Mouse (Mus musculus) testis, adult 2 months (tissue): ENCODE data around the gene Gmpr.

Experiments used
- CTCF ChIP-seq: fragments of 200-500 bp; IDR thresholded peaks from 2 replicates; pipeline ENCODE4 v1.5.1; 2012; ENCODE audit warnings: low read depth, mild to moderate bottlenecking, inconsistent platforms, low read length, moderate library complexity; ENCODE audit not compliant: control insufficient read depth, insufficient read depth, insufficient replicate concordance
- POLR2A ChIP-seq: fragments of 200-500 bp; IDR thresholded peaks from 2 replicates; pipeline ENCODE4 v1.6.1; 2012; ENCODE audit warnings: low read depth, mild to moderate bottlenecking, inconsistent platforms, low read length, moderate library complexity; ENCODE audit not compliant: control insufficient read depth

DNA sequence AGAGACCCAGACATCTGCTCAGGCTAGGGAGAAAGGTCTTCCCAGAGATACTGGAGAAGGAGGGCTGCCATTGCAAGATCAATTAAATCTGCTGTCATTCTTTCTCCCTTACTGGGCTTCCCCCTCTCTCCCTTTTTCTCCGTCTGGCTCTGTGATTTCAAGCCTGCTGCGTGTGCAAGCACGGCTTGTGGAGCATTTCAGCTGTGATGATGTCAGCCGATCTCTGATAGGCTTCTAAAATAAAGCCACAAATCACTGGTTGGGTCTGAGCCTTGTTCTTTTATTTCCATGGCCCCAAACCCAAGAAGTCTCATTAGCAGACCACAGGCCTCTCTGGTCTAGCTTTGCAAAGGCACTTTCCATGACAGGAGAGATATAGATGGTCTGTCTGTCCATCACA, 57.7 kb downstream of the Gmpr start:
- TF ChIP-seq CTCF = no peak
- no peak for TF ChIP-seq POLR2A
